Mouse (Mus musculus): Measurements from ENCODE around the gene Zfyve9.

DNA sequence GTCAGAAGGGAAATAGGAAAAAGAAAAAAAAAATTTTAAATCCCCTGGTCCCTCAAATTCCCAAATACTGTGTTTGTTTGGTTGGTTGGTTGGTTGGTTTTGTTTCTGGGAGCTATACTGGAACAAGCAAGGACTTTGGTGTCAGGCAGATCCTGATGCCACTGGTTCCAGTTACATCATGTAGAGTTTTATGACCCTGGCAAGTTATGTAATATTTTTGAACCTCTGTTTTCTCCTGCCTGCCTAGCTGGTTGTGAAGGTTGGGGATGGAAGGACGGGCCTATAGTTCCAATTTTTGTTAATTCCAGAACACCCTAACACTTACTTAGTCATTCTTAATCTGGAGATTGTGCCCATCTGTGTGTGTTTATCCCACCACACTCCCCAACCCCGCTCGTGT is 998 bp upstream of the Zfyve9 start:
- TF ChIP-seq POLR2A (IDR thresholded peaks at IDR 0.05; ENCODE audit: insufficient read depth, low read depth, low read length), result no peak
- TF ChIP-seq CTCF (IDR thresholded peaks at IDR 0.05; ENCODE audit: insufficient read depth, low read depth, low read length), result no peak
